Mouse (Mus musculus): ENCODE results near the gene Appl1.

DNA sequence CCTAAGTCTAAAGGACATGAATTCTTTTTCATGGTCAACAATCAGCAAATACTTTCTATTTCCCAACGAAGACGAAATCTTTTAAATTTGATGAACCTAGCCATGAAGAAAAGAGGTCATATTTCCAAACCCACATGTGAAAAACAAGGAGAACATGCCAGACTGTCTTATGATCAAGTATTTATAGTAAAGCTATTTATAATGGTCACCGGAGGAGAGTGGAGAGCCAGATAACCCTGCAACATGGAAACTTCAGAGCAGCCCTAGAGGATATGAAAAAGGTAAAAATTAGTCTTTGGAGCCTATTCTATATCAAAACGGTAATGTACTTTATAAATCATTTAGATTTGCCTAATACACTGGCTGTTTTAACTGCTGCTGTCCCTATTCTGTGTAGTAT is 76.6 kb downstream of the Appl1 start, which contains the start of gene Asb14:
- TF ChIP-seq POLR2A (IDR thresholded peaks at IDR 0.05; ENCODE audit: borderline replicate concordance, insufficient read depth, low read length) (no peak), CTCF (IDR thresholded peaks at IDR 0.05; ENCODE audit: borderline replicate concordance, insufficient read depth, low read depth, low read length) (no peak)
